In the genomic region with DNA sequence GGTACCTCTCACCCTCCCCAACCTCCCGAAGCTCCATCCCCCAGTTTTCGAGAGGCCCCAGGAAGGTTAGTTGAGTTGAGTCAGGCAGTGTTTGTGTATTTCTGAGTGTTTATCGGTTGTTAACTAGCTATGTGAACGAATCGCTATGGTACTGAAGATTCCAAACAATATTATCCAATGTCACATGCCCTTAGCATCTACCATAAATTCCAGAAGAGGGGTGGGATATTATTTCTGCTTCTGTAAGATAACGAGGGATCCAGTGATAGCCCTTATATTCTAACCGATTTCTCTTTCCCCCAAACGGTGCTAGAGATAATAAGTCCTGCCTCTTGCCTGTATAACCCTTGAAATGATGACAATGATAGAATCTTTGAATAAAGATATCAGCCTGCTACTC, we compare ENCODE assay signal across 8 mouse cellular contexts. TPM values are rescaled to one million over a fixed set of nuclear protein-coding genes. Genes with fewer than 3 reads are reported as not detected.
DNase-seq lines count a peak whose midpoint lies in the region; ATAC-seq lines count a peak whose summit lies in the region.

No protein-coding gene starts in this region.

- H3K4me2 ChIP-seq in kidney, embryonic 16.5 days (replicated peaks; ENCODE audit: low read depth, low read length), result peak overlapping the region; percentile 97
- H3K4me2 ChIP-seq in embryonic facial prominence, embryonic 14.5 days (ENCODE audit: low read depth, low read length), result peak overlapping the region; percentile 82
- peak overlapping the region; percentile 96 for H3K4me2 ChIP-seq in intestine, embryonic 15.5 days (replicated peaks)
- H3K4me2 ChIP-seq in neural tube, embryonic 12.5 days (replicated peaks), result peak overlapping the region; percentile 91

- peaks cover 26% of the 10 kb centered on the region for H3K27me3 ChIP-seq in kidney, embryonic 16.5 days (ENCODE audit: insufficient read depth, low read length)
- H3K27me3 ChIP-seq in embryonic facial prominence, embryonic 14.5 days (replicated peaks; ENCODE audit: control insufficient read depth, insufficient read depth, low read length), result peaks cover 25% of the 10 kb centered on the region
- peaks cover 24% of the 10 kb centered on the region for H3K27me3 ChIP-seq in intestine, embryonic 15.5 days (replicated peaks)
- H3K27me3 ChIP-seq in neural tube, embryonic 12.5 days (replicated peaks), result no peaks in the 10 kb centered on the region

- peak overlapping the region; percentile 72 for H3K4me3 ChIP-seq in kidney, embryonic 16.5 days (ENCODE audit: low read length)
- H3K4me3 ChIP-seq in embryonic facial prominence, embryonic 14.5 days (ENCODE audit: low read depth, low read length), result peak overlapping the region; percentile 51
- H3K4me3 ChIP-seq in intestine, embryonic 15.5 days (replicated peaks), result peak overlapping the region; percentile 54
- peak overlapping the region; percentile 72 for H3K4me3 ChIP-seq in neural tube, embryonic 12.5 days

- ATAC-seq in kidney, embryonic 16.5 days (ENCODE audit: low FRiP score, low TSS enrichment), result no peak
- no peak for ATAC-seq in embryonic facial prominence, embryonic 14.5 days (ENCODE audit: low read depth)
- no peak for ATAC-seq in intestine, embryonic 15.5 days
- no peak for ATAC-seq in neural tube, embryonic 12.5 days (ENCODE audit: low FRiP score, low read depth)

- DNase-seq in kidney, postnatal 4 days, result no peak
- no peak for DNase-seq in embryonic facial prominence, embryonic 14.5 days (ENCODE audit: low spot score)
- DNase-seq in urinary bladder, postnatal 25 days (ENCODE audit: low spot score), result no peak
- DNase-seq in frontal cortex, postnatal 10 days (ENCODE audit: low spot score in 2 of 2), result no peak
- DNase-seq in layer of hippocampus, postnatal 25 days (ENCODE audit: extremely low spot score in 1 of 2, low spot score in 1 of 2), result no peak

- H3K27ac ChIP-seq in kidney, embryonic 16.5 days (ENCODE audit: low read length), result no peak overlapping the region
- no peak overlapping the region for H3K27ac ChIP-seq in embryonic facial prominence, embryonic 14.5 days (replicated peaks; ENCODE audit: low read depth, low read length)
- H3K27ac ChIP-seq in intestine, embryonic 15.5 days, result no peak overlapping the region
- H3K27ac ChIP-seq in neural tube, embryonic 12.5 days, result peak overlapping the region; percentile 83

- peak overlapping the region; percentile 71 for H3K9ac ChIP-seq in kidney, embryonic 16.5 days (replicated peaks; ENCODE audit: low read length)
- peak overlapping the region; percentile 48 for H3K9ac ChIP-seq in embryonic facial prominence, embryonic 14.5 days (ENCODE audit: low read depth, low read length)
- H3K9ac ChIP-seq in intestine, embryonic 15.5 days, result peak overlapping the region; percentile 29
- H3K9ac ChIP-seq in neural tube, embryonic 12.5 days, result peak overlapping the region; percentile 77

- no peaks in the 10 kb centered on the region for H3K9me3 ChIP-seq in kidney, embryonic 16.5 days (ENCODE audit: low read length)
- no peaks in the 10 kb centered on the region for H3K9me3 ChIP-seq in embryonic facial prominence, embryonic 14.5 days (ENCODE audit: control insufficient read depth, low read length)
- H3K9me3 ChIP-seq in intestine, embryonic 15.5 days, result no peaks in the 10 kb centered on the region
- H3K9me3 ChIP-seq in neural tube, embryonic 12.5 days, result no peaks in the 10 kb centered on the region

- H3K36me3 ChIP-seq in kidney, embryonic 16.5 days (ENCODE audit: insufficient read depth, low read length), result no peaks in the 10 kb centered on the region
- H3K36me3 ChIP-seq in embryonic facial prominence, embryonic 14.5 days (ENCODE audit: control insufficient read depth, insufficient read depth, low read length), result no peaks in the 10 kb centered on the region
- no peaks in the 10 kb centered on the region for H3K36me3 ChIP-seq in intestine, embryonic 15.5 days
- no peaks in the 10 kb centered on the region for H3K36me3 ChIP-seq in neural tube, embryonic 12.5 days

- 15% methylated on average over 8 of the region's 8 CpGs for WGBS in kidney, embryonic 16.5 days
- WGBS in embryonic facial prominence, embryonic 14.5 days, result 13% methylated on average over 8 of the region's 8 CpGs
- WGBS in intestine, embryonic 15.5 days, result 13% methylated on average over 8 of the region's 8 CpGs
- 17% methylated on average over 8 of the region's 8 CpGs for WGBS in neural tube, embryonic 12.5 days

- peaks cover 20% of the 10 kb centered on the region for H3K4me1 ChIP-seq in kidney, embryonic 16.5 days (ENCODE audit: insufficient read depth, low read length)
- peaks cover 11% of the 10 kb centered on the region for H3K4me1 ChIP-seq in embryonic facial prominence, embryonic 14.5 days (ENCODE audit: control insufficient read depth, insufficient read depth, low read length)
- peaks cover 17% of the 10 kb centered on the region for H3K4me1 ChIP-seq in intestine, embryonic 15.5 days (replicated peaks)
- H3K4me1 ChIP-seq in neural tube, embryonic 12.5 days, result peaks cover 18% of the 10 kb centered on the region; the same call in 1 of the 2 replicates

RNA-seq across cellular contexts. Expression of a gene that starts 0.6 kb away (rescaled TPM):
- 2.2 and 2.6 TPM in 2 replicates for polyA plus RNA-seq in kidney, embryonic 16.5 days (2015; fragmentation: Nextera tagmentation; extraction: Ambion mirVana)
- polyA plus RNA-seq in embryonic facial prominence, embryonic 14.5 days (2014; fragmentation: Nextera tagmentation; extraction: Ambion mirVana), result 2.0 and 2.5 TPM in 2 replicates
- 1.5 and 1.7 TPM in 2 replicates for polyA plus RNA-seq in intestine, embryonic 15.5 days (2015; fragmentation: Nextera tagmentation; extraction: Ambion mirVana)
- polyA plus RNA-seq in neural tube, embryonic 12.5 days (2016; fragmentation: Nextera tagmentation; extraction: Ambion mirVana), result 33.4 and 38.7 TPM in 2 replicates
- total RNA-seq in layer of hippocampus, postnatal 25 days (2021), result 100 to 1,000 TPM; 295 to 339 TPM
